Mouse (Mus musculus) CH12.LX (cell line): ENCODE data around the gene Coasy. TPM values are rescaled to one million over a fixed set of nuclear protein-coding genes. Genes with fewer than 3 reads are reported as not detected.

Experiments
- DNase-seq: peaks from one replicate; pipeline ENCODE4 v3.0.0-alpha.2; 2013; ENCODE audit errors: extremely low read depth
- H3K27ac ChIP-seq: 2 replicates; pipeline ENCODE4 v1.5.1; 2012; ENCODE audit warnings: low read depth, mild to moderate bottlenecking, control low read depth, moderate library complexity; ENCODE audit not compliant: insufficient read depth
- H3K27me3 ChIP-seq: replicated peaks from 2 replicates; pipeline ENCODE3; 2012; ENCODE audit warnings: inconsistent platforms
- H3K36me3 ChIP-seq, 2 experiments: replicated peaks in 1 of 2; 2 replicates each; pipeline versions ENCODE3 to v1.6.1; 2012; ENCODE audit warnings: inconsistent platforms in 1 of 2, low read length in 1 of 2, mild to moderate bottlenecking in 1 of 2, mixed read lengths in 1 of 2, moderate library complexity in 1 of 2; ENCODE audit not compliant: control insufficient read depth in 1 of 2, insufficient read depth in 1 of 2
- H3K4me1 ChIP-seq, 2 experiments: 2 replicates each; pipeline ENCODE4 v1.6.1; 2012; ENCODE audit warnings: inconsistent platforms in 1 of 2, moderate library complexity in 1 of 2; ENCODE audit not compliant: insufficient read depth in 2 of 2, control insufficient read depth in 1 of 2
- H3K4me2 ChIP-seq: 2 replicates; pipeline ENCODE4 v1.6.1; 2012; ENCODE audit warnings: low read depth, mild to moderate bottlenecking, control low read depth; ENCODE audit not compliant: poor library complexity, insufficient read depth, severe bottlenecking
- H3K4me3 ChIP-seq, 3 experiments: fragments of 150-350 bp in 1 of 3; sonication (generic) in 1 of 3; replicated peaks in 1 of 3; 2 replicates each; pipeline versions ENCODE3 to v1.5.1; 2011 to 2012; ENCODE audit warnings: low read depth in 2 of 3, low read length in 2 of 3, mild to moderate bottlenecking in 2 of 3, moderate library complexity in 2 of 3, control low read depth in 1 of 3, improper control_type of control experiment in 1 of 3, inconsistent platforms in 1 of 3, mixed read lengths in 1 of 3; ENCODE audit not compliant: poor library complexity in 1 of 3
- H3K79me2 ChIP-seq: replicated peaks from 2 replicates; pipeline ENCODE4 v1.6.1; 2012; ENCODE audit warnings: mild to moderate bottlenecking, moderate library complexity; ENCODE audit not compliant: control insufficient read depth, poor library complexity, insufficient read depth, severe bottlenecking; ENCODE audit errors: extremely low read depth
- H3K9ac ChIP-seq: 2 replicates; pipeline ENCODE4 v1.6.1; 2012; ENCODE audit warnings: low read depth, mild to moderate bottlenecking, control low read depth, moderate library complexity; ENCODE audit not compliant: insufficient read depth
- H3K9me3 ChIP-seq: replicated peaks from 2 replicates; pipeline ENCODE3; 2012; ENCODE audit warnings: low read length, inconsistent platforms, mixed read lengths
- ETS1 ChIP-seq: conservative IDR thresholded peaks from 2 replicates; pipeline ENCODE4 v1.6.1; 2012; ENCODE audit warnings: low read depth, mild to moderate bottlenecking, inconsistent platforms, low read length, improper control_type of control experiment, moderate library complexity
- HCFC1 ChIP-seq: IDR thresholded peaks from 2 replicates; pipeline ENCODE4 v1.6.1; 2012; ENCODE audit warnings: low read depth, mild to moderate bottlenecking, inconsistent platforms, low read length, improper control_type of control experiment
- MAZ ChIP-seq: IDR thresholded peaks from 2 replicates; pipeline ENCODE4 v1.6.1; 2012; ENCODE audit warnings: low read depth, mild to moderate bottlenecking, inconsistent platforms, low read length, improper control_type of control experiment, moderate library complexity
- POLR2A ChIP-seq: IDR thresholded peaks from 2 replicates; pipeline ENCODE4 v1.6.1; 2011; ENCODE audit warnings: low read depth, mild to moderate bottlenecking, improper control_type of control experiment, low read length
- SMC3 ChIP-seq: IDR thresholded peaks from 2 replicates; pipeline ENCODE4 v1.6.1; 2011; ENCODE audit warnings: low read depth, low read length, improper control_type of control experiment
- ZC3H11A ChIP-seq: IDR thresholded peaks from 2 replicates; pipeline ENCODE4 v1.6.1; 2012; ENCODE audit warnings: low read depth, mild to moderate bottlenecking, inconsistent platforms, low read length, improper control_type of control experiment
- dilution Hi-C: fragments of 300-500 bp; cut with MboI; formaldehyde crosslinking; loops from 2 replicates; pipeline ENCODE4 v1.14.3; 2020; ENCODE audit warnings: low sequenced_read_pairs; ENCODE audit not compliant: extremely low pct_unique_long_range_greater_than_20kb, extremely low pct_ligation_motif_present
- in situ Hi-C: fragments of 300-500 bp; cut with MboI; formaldehyde crosslinking; loops from 3 replicates; pipeline ENCODE4 v1.14.3; 2019; ENCODE audit warnings: low sequenced_read_pairs, low pct_ligation_motif_present, low pct_unique_long_range_greater_than_20kb, mixed read lengths
- polyA plus RNA-seq: library from polyadenylated mRNA; unstranded; fragments of >175 nt; gene quantifications from 2 replicates; pipeline ENCODE4 v1.2.1, GENCODE M21; 2012; ENCODE audit warnings: low read depth; ENCODE audit not compliant: insufficient read length
- total RNA-seq, 2 experiments: library from RNA; depleted of rRNA; stranded (reverse); fragments of 300-350 nt in 1 of 2; fragments of >200 nt in 1 of 2; gene quantifications; 2 replicates each; pipeline ENCODE4 v1.2.3; 2012 to 2014

The Coasy gene
- total and polyA plus RNA-seq, 3 experiments, result 60.4 to 78.9 (median 63.4) TPM

DNA sequence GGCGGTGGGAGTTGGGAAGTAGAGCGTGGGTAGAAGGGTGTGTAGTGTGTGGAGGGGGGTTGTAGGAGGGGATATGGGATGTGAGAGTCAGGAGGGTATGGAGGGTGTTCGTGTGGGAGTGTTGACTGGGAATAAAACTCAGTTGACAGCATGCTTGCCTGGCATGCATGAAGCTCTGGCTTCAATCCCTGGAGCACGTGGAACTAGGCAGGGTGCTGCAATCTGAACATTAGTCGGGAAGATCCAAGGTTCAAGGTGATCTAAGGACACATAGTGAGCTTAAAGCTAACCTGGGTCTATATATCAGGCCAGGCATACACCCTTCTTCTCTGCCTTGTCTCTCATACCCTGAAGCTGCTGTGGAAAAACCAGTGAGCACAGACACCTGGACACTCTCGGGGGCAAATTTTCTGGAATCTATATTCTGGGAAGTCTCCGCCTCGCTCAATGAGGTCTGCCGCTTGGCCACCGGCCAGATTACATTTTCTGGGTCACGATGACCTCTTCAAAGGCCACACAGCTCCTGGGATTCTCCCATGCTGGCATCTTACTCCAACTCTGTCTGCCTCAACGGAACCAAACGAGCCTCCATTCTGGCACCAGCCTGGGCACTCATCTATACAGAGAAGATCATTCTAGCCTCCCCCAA lies 52.0 kb downstream of the Coasy start:
- DNase-seq, result no peak
- Histone ChIP-seq H3K9ac (no peak overlapping the region), H3K27me3 (no peaks in the 10 kb centered on the region), H3K27ac (no peak overlapping the region), H3K4me3 (no peak overlapping the region), H3K4me1 (peaks cover 15 to 24% of the 10 kb centered on the region in 2 experiments), H3K79me2 (no peaks in the 10 kb centered on the region), H3K36me3 (no peaks in the 10 kb centered on the region), H3K4me2 (no peak overlapping the region), H3K9me3 (peaks cover 7% of the 10 kb centered on the region)
- dilution Hi-C loops (no loop called here), in situ Hi-C loops (no loop called here)
- TF ChIP-seq POLR2A (no peak), ETS1 (no peak), HCFC1 (no peak), MAZ (no peak), SMC3 (no peak), ZC3H11A (no peak)

Other genes with a start within 250 kb of the Coasy start
Only the 20 nearest of the 25 such genes appear.
- gene Stat3, start 143.0 kb upstream of the Coasy start, total RNA-seq (2012; rRNA removed), result 51.1 and 52.1 TPM in 2 replicates
- 35.9 TPM in 2 replicates for gene Stat3, start 143.0 kb upstream of the Coasy start, total RNA-seq (2014; rRNA removed)
- 66.7 and 69.2 TPM in 2 replicates for gene Stat3, start 143.0 kb upstream of the Coasy start, polyA plus RNA-seq
- gene Cavin1, start 111.7 kb upstream of the Coasy start, total RNA-seq (2012; rRNA removed), result 0.08 and 0.21 TPM in 2 replicates
- gene Cavin1, start 111.7 kb upstream of the Coasy start, total RNA-seq (2014; rRNA removed), result 0.05 TPM in 2 replicates
- 0.13 and 0.25 TPM in 2 replicates for gene Cavin1, start 111.7 kb upstream of the Coasy start, polyA plus RNA-seq
- gene Atp6v0a1, start 73.1 kb upstream of the Coasy start, total RNA-seq (2012; rRNA removed), result 31.3 and 36.1 TPM in 2 replicates
- gene Atp6v0a1, start 73.1 kb upstream of the Coasy start, total RNA-seq (2014; rRNA removed), result 14.1 and 15.1 TPM in 2 replicates
- 54.5 and 63.4 TPM in 2 replicates for gene Atp6v0a1, start 73.1 kb upstream of the Coasy start, polyA plus RNA-seq
- 23.2 and 33.3 TPM in 2 replicates for gene Naglu, start 12.6 kb upstream of the Coasy start, total RNA-seq (2012; rRNA removed)
- gene Naglu, start 12.6 kb upstream of the Coasy start, total RNA-seq (2014; rRNA removed), result 12.8 and 13.8 TPM in 2 replicates
- gene Naglu, start 12.6 kb upstream of the Coasy start, polyA plus RNA-seq, result 8.3 and 11.2 TPM in 2 replicates
- gene Hsd17b1, start 4.2 kb upstream of the Coasy start, total RNA-seq (2012; rRNA removed), result 0.29 and 0.81 TPM in 2 replicates
- gene Hsd17b1, start 4.2 kb upstream of the Coasy start, total RNA-seq (2014; rRNA removed), result not detected in 2 replicates
- gene Hsd17b1, start 4.2 kb upstream of the Coasy start, polyA plus RNA-seq, result 0.17 TPM in 1 of 2 replicates, not detected in the other
- 45.2 and 63.0 TPM in 2 replicates for gene Mlx, start 4.7 kb downstream of the Coasy start, total RNA-seq (2012; rRNA removed)
- 93.1 and 116 TPM in 2 replicates for gene Mlx, start 4.7 kb downstream of the Coasy start, total RNA-seq (2014; rRNA removed)
- gene Mlx, start 4.7 kb downstream of the Coasy start, polyA plus RNA-seq, result 43.3 and 51.5 TPM in 2 replicates
- gene Psmc3ip, start 12.9 kb downstream of the Coasy start, total RNA-seq (2012; rRNA removed), result 63.7 and 106 TPM in 2 replicates
- 85.9 and 106 TPM in 2 replicates for gene Psmc3ip, start 12.9 kb downstream of the Coasy start, total RNA-seq (2014; rRNA removed)
- gene Psmc3ip, start 12.9 kb downstream of the Coasy start, polyA plus RNA-seq, result 89.9 and 114 TPM in 2 replicates
- 46.5 and 48.2 TPM in 2 replicates for gene Retreg3, start 37.3 kb downstream of the Coasy start, total RNA-seq (2012; rRNA removed)
- 50.3 and 55.9 TPM in 2 replicates for gene Retreg3, start 37.3 kb downstream of the Coasy start, total RNA-seq (2014; rRNA removed)
- 53.6 and 54.3 TPM in 2 replicates for gene Retreg3, start 37.3 kb downstream of the Coasy start, polyA plus RNA-seq
- gene Tubg1, start 37.4 kb downstream of the Coasy start, total RNA-seq (2012; rRNA removed), result 108 and 116 TPM in 2 replicates
- gene Tubg1, start 37.4 kb downstream of the Coasy start, total RNA-seq (2014; rRNA removed), result 53.7 and 57.4 TPM in 2 replicates
- 182 and 190 TPM in 2 replicates for gene Tubg1, start 37.4 kb downstream of the Coasy start, polyA plus RNA-seq
- 3.1 and 4.7 TPM in 2 replicates for gene Tubg2, start 73.3 kb downstream of the Coasy start, total RNA-seq (2012; rRNA removed)
- gene Tubg2, start 73.3 kb downstream of the Coasy start, total RNA-seq (2014; rRNA removed), result 1.2 and 2.1 TPM in 2 replicates
- gene Tubg2, start 73.3 kb downstream of the Coasy start, polyA plus RNA-seq, result 8.7 and 10.5 TPM in 2 replicates
- gene Cntnap1, start 88.0 kb downstream of the Coasy start, total RNA-seq (2012; rRNA removed), result 15.6 and 16.7 TPM in 2 replicates
- gene Cntnap1, start 88.0 kb downstream of the Coasy start, total RNA-seq (2014; rRNA removed), result 3.6 and 4.4 TPM in 2 replicates
- gene Cntnap1, start 88.0 kb downstream of the Coasy start, polyA plus RNA-seq, result 17.9 and 19.5 TPM in 2 replicates
- 16.3 and 20.3 TPM in 2 replicates for gene Plekhh3, start 88.8 kb downstream of the Coasy start, total RNA-seq (2012; rRNA removed)
- gene Plekhh3, start 88.8 kb downstream of the Coasy start, total RNA-seq (2014; rRNA removed), result 2.8 and 2.9 TPM in 2 replicates
- 3.7 and 5.0 TPM in 2 replicates for gene Plekhh3, start 88.8 kb downstream of the Coasy start, polyA plus RNA-seq
- gene Ccr10, start 92.9 kb downstream of the Coasy start, total RNA-seq (2012; rRNA removed), result 29.6 and 58.7 TPM in 2 replicates
- gene Ccr10, start 92.9 kb downstream of the Coasy start, total RNA-seq (2014; rRNA removed), result 14.1 and 17.2 TPM in 2 replicates
- gene Ccr10, start 92.9 kb downstream of the Coasy start, polyA plus RNA-seq, result 12.3 TPM in 2 replicates
- 11.1 and 15.3 TPM in 2 replicates for gene Ezh1, start 143.9 kb downstream of the Coasy start, total RNA-seq (2012; rRNA removed)
- 8.5 and 8.7 TPM in 2 replicates for gene Ezh1, start 143.9 kb downstream of the Coasy start, total RNA-seq (2014; rRNA removed)
- gene Ezh1, start 143.9 kb downstream of the Coasy start, polyA plus RNA-seq, result 10.8 and 12.1 TPM in 2 replicates
- 1.3 and 1.5 TPM in 2 replicates for gene Ramp2, start 163.5 kb downstream of the Coasy start, total RNA-seq (2012; rRNA removed)
- 0.26 TPM in 1 of 2 replicates, not detected in the other for gene Ramp2, start 163.5 kb downstream of the Coasy start, total RNA-seq (2014; rRNA removed)
- gene Ramp2, start 163.5 kb downstream of the Coasy start, polyA plus RNA-seq, result 0.33 and 0.80 TPM in 2 replicates
- gene Vps25, start 171.1 kb downstream of the Coasy start, total RNA-seq (2012; rRNA removed), result 102 and 132 TPM in 2 replicates
- gene Vps25, start 171.1 kb downstream of the Coasy start, total RNA-seq (2014; rRNA removed), result 97.7 and 105 TPM in 2 replicates
- 210 and 211 TPM in 2 replicates for gene Vps25, start 171.1 kb downstream of the Coasy start, polyA plus RNA-seq
- 0.85 and 1.2 TPM in 2 replicates for gene Wnk4, start 178.0 kb downstream of the Coasy start, total RNA-seq (2012; rRNA removed)
- 0.62 and 0.90 TPM in 2 replicates for gene Wnk4, start 178.0 kb downstream of the Coasy start, total RNA-seq (2014; rRNA removed)
- 5.4 and 7.8 TPM in 2 replicates for gene Wnk4, start 178.0 kb downstream of the Coasy start, polyA plus RNA-seq
- 2.5 and 3.4 TPM in 2 replicates for gene Cntd1, start 196.4 kb downstream of the Coasy start, total RNA-seq (2012; rRNA removed)
- gene Cntd1, start 196.4 kb downstream of the Coasy start, total RNA-seq (2014; rRNA removed), result 0.65 and 0.98 TPM in 2 replicates
- 0.85 and 0.96 TPM in 2 replicates for gene Cntd1, start 196.4 kb downstream of the Coasy start, polyA plus RNA-seq
- gene Coa3, start 196.5 kb downstream of the Coasy start, total RNA-seq (2012; rRNA removed), result 285 TPM in 2 replicates
- 177 and 179 TPM in 2 replicates for gene Coa3, start 196.5 kb downstream of the Coasy start, total RNA-seq (2014; rRNA removed)
- gene Coa3, start 196.5 kb downstream of the Coasy start, polyA plus RNA-seq, result 113 and 117 TPM in 2 replicates
- 280 and 282 TPM in 2 replicates for gene Becn1, start 219.7 kb downstream of the Coasy start, total RNA-seq (2012; rRNA removed)
- 207 and 224 TPM in 2 replicates for gene Becn1, start 219.7 kb downstream of the Coasy start, total RNA-seq (2014; rRNA removed)
- 177 and 237 TPM in 2 replicates for gene Becn1, start 219.7 kb downstream of the Coasy start, polyA plus RNA-seq